Mouse (Mus musculus): ENCODE measurements around the gene Ppef2. TPM values are rescaled to one million over a fixed set of nuclear protein-coding genes. Genes with fewer than 3 reads are reported as not detected.

The Ppef2 gene
- total RNA-seq (2021) = under 1 TPM; 0.12 to 0.21 TPM
- long read RNA-seq, experiment 1, partial matches to known transcripts = 0 of 1 reads
- long read RNA-seq, experiment 1, other reads (novel, unspliced or antisense) = 1 of 1 reads
- long read RNA-seq, experiment 2 = 0 reads

- no peak for DNase-seq
Observed at GRCm38 (mm10) chr5:92256218-92256617, at the start of gene Ppef2. Gene Ppef2 (minus strand): TSS chr5:92256278.

DNA sequence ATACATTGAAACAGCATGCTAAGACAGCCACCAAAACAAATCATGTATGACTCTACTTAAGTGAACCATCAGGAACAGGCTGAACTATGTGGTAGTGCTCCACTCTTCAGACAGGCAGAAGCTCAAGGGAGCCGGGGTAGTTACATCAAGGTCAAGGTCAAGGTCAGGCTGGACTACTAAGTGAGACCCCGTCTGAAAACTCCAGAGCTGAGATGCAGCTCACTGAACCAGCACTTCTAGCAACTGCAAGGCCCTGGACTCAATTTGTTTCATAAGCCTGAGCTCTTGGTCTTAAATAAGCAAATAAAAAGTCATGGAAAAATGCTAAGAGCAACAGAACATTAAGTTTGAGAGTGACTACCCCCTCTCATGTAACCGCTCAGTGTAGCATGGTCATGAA is 48.2 kb upstream of the Ppef2 start:
- DNase-seq = peak; percentile 25

GRCm38 (mm10) chr5:92302149-92302840 is 46.2 kb upstream of the Ppef2 start:
- peak; percentile 14 for DNase-seq

DNA sequence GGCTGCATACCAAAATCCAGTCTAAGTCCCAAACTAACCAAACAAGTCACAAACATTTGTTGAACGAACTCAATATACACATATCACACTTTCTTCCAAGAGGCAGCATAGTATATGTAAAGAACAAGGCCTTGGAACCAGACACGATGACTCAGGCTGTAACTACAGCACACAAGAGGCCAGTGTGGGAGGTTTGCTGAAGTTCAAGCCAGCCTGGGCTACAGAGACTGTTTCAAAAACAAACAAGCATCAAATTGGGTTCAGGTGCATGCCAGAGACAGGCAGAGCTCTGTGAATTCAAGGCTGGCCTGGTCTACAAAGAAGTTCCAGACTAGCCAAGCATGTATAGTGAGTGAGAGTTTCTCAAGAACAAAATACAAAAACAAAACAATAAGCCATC is 38.4 kb upstream of the Ppef2 start:
- DNase-seq = peak; percentile 14

GRCm38 (mm10) chr5:92291652-92292414 is 35.8 kb upstream of the Ppef2 start:
- DNase-seq = no peak

DNA sequence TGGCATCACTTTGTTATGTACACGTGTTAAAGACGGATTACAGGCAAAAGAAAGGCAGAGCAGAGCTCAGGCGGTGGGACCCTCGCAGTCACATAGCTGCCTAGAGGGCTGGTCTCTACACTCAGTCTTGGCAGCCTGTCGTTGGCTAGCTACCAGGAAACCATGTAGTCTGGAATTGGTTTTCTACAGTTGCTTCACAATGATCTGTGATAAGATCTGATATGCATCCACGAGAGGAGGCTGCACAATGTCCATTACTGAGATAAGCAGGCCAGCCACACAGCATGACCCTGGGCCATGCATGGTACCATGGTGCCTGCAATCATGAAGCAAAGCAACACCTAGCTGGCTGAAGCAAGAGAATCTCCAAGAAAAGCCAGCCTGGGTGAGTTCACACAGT is 31.8 kb upstream of the Ppef2 start:
- DNase-seq = no peak

DNA sequence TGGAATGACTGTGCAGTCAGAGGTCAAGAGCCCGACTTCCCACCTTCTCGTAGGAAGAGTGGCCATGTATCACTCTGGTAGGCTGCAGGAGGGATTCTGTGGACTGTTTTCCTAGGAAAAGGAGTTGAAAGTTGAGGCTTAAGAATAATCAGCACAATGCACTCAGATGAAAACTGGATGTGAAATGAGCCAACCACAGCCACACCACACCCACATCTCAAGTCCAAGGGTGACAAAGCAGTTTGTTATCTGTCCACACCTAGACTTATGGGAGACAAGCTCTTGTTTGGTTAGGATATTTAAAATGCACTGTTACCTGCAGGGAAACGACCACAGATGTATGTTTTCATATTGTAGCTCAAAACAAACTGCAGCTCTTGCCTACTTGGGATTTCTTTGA is 27.0 kb upstream of the Ppef2 start:
- no peak for DNase-seq

GRCm38 (mm10) chr5:92282571-92282970 is 26.5 kb upstream of the Ppef2 start:
- DNase-seq = peak; percentile 71

- DNase-seq = no peak
Observed at GRCm38 (mm10) chr5:92278942-92279537, 23.0 kb upstream of the Ppef2 start.

- peak; percentile 92 for DNase-seq
Observed at GRCm38 (mm10) chr5:92277437-92278394, 21.6 kb upstream of the Ppef2 start, which contains the start of gene Naaa. Gene Naaa (minus strand): TSS chr5:92278170.

DNA sequence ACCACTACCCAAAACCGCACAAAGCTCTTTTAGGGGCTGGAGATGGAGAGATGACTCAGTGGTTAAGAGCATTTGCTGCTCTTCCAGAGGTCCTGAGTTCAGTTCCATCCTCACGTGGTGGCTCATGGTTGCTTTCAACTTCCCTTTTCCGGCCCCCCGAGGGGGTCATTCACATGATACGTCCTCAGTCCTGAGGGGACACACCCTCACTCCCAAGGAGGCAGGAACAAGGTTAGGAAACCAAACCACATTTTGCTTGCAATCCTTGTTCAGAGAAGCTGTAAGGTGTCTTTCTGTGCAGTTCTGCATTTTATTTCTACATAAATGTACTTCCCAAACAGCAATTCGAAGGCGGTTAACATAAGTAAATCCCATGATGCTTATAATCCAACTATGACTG is 14.4 kb upstream of the Ppef2 start:
- DNase-seq = no peak

GRCm38 (mm10) chr5:92263761-92264359 is 7.8 kb upstream of the Ppef2 start:
- DNase-seq = peak; percentile 75

GRCm38 (mm10) chr5:92262646-92263045 is 6.6 kb upstream of the Ppef2 start:
- no peak for DNase-seq

DNA sequence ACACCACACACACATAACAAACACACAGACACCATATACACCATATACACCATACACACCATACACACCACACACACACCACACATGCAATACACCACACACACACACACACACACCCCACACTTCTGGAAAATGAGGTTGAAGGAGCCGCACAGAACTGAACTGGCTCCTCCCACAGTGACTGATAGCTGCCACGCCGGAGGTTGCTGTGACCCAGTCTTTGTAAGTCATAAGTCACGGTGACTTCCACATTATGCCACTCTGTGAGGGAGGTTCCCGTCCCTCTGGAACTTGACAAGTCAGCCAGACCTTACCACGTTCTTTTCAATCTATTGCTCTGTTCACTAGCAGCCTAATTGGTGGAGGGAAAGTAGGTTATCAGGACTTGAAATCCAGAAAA is 1.6 kb downstream of the Ppef2 start:
- no peak for DNase-seq

DNA sequence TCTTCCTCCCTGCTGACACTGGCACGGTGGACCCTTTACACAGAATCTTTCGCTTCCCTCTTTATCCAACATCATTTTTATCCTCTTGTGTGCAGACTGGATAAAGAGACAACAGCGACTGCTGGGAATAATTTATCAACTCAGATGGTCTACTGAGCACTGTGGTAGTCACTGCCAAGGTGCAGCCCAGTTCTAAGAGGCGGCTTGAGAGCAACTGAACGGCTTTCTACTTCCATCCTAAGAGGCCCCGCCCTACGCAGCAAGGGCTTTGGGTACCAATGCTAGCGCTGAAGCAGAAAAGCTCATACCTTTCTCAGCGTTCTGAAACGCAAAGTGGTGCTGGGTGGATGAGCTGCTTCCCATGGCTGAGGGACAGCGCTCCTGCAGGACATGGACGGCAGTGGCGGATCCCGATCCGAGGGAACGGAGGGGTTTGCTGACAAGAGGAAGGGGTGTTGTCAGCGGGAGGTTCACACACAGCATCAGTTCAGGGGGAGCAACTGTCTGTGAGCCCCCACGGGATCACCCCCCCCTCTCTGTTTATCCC is 3.2 kb downstream of the Ppef2 start:
- DNase-seq = no peak

DNA sequence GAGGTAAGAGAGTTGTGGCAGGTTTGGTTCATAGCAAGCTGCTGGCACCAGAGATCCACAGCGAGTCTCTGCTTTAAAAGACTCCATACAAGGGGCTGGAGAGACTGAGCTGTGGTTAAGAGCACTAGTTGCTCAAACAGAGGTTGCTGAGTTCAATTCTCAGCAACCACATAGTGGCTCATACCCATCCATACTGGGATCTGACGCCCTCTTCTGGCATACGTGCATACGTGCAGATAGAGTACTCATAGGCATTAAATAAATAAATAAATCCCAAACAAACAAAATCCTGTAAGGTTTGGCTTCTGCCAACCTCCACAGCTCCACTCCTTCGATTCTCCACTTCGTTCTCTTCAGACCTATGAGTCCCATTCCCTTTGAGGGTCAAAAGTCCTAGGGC is 4.0 kb downstream of the Ppef2 start:
- no peak for DNase-seq

DNA sequence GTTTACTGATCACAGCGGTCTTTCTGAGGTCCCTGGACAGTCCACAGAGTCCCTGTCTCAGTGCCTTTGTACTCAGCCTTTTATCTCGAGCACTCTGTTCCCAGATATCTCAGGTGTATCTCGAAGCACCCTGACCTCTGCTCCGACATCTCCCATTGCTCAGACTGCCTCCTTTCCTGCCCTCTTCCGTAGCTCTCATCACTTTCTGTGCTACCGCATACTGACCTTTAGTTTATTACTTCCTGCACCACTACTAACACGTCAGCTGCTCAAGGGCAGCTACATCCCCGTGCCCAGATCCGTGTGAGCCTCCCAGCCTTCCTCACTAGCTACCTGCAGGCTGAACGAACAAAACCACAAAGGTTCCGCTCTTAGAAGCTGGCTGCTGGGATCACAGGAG is 7.5 kb downstream of the Ppef2 start:
- DNase-seq = no peak

DNA sequence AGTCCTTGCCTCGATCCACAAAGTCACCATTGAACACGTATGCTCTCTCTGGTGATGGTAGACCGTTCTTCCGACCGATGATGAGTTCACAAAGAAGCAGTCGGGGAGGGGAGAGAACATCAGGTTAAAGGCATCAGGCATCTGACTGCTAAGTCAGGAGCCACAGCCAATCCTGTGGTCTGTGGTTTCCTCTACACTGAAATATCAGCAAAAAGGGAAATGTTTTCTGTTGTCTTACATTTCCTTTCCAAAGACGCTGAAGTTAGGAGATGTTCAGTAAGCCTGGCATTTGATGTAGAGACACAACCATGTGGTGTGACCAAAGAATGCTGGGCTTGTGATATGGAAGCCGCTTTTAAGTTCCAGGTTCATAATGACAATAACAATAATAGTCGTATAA is 10.6 kb downstream of the Ppef2 start:
- no peak for DNase-seq

DNA sequence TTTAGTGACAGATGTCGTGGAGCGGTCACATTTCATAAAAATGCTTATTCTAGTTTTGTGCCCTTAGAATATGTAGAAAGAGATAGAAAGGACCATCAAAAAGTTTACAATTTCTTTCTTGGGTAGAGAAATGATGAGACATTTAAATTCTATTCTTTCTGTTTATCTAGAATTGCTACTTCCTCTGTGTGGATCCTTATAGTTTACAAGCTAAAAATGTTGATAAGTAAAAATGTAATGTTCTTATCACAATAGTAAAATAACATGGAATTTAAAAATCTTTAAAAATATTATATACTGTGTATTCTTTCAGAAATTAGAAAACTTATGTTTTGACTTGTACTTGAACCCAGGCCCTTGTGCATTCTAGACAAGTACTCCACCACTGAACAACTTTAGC is 11.2 kb downstream of the Ppef2 start:
- no peak for DNase-seq

- no peak for DNase-seq
Observed at GRCm38 (mm10) chr5:92240769-92241168, 15.3 kb downstream of the Ppef2 start.
